Mouse (Mus musculus): Measurements from ENCODE around the gene Pir.

GRCm38 (mm10) chrX:164287077-164287476 lies 17.9 kb downstream of the Pir start:
- TF ChIP-seq CTCF (IDR thresholded peaks at IDR 0.05; ENCODE audit: insufficient read depth, low read depth, low read length) (no peak), POLR2A (IDR thresholded peaks at IDR 0.05; ENCODE audit: insufficient read depth, low read depth, low read length) (no peak)
